Mouse (Mus musculus) forebrain, embryonic 15.5 days (tissue): ENCODE data around the gene P2rx3. TPM values are rescaled to one million over a fixed set of nuclear protein-coding genes. Genes with fewer than 3 reads are reported as not detected.
A peak's percentile ranks its signal among the peaks of the same experiment; 100 is the strongest.

Source experiments
- ATAC-seq: fragments of 200-750 bp; cut with Nextera tagmentation; replicated peaks from 2 replicates; pipeline ENCODE4 v1.8.0; 2017; ENCODE audit warnings: mild to moderate bottlenecking, moderate TSS enrichment, moderate library complexity
- H3K27ac ChIP-seq: fragments of 300-500 bp; sonication (generic); replicated peaks from 2 replicates; pipeline ENCODE4 v1.5.1; 2015; ENCODE audit warnings: mild to moderate bottlenecking, inconsistent platforms
- H3K27me3 ChIP-seq: fragments of 300-500 bp; sonication (generic); 2 replicates; pipeline ENCODE4 v1.6.1; 2015; ENCODE audit warnings: inconsistent platforms
- H3K36me3 ChIP-seq: fragments of 300-500 bp; sonication (generic); 2 replicates; pipeline ENCODE4 v1.6.1; 2015; ENCODE audit warnings: mild to moderate bottlenecking, inconsistent platforms
- H3K4me1 ChIP-seq: fragments of 300-500 bp; sonication (generic); 2 replicates; pipeline ENCODE4 v1.6.1; 2015; ENCODE audit warnings: inconsistent platforms
- H3K4me2 ChIP-seq: fragments of 300-500 bp; sonication (generic); replicated peaks from 2 replicates; pipeline ENCODE4 v1.6.1; 2015; ENCODE audit warnings: mild to moderate bottlenecking, inconsistent platforms
- H3K4me3 ChIP-seq: fragments of 300-500 bp; sonication (generic); 2 replicates; pipeline ENCODE4 v1.5.1; 2015; ENCODE audit warnings: mild to moderate bottlenecking, inconsistent platforms
- H3K9ac ChIP-seq: fragments of 300-500 bp; sonication (generic); replicated peaks from 2 replicates; pipeline ENCODE4 v1.6.1; 2015; ENCODE audit warnings: mild to moderate bottlenecking, inconsistent platforms
- H3K9me3 ChIP-seq: fragments of 300-500 bp; sonication (generic); 2 replicates; pipeline ENCODE4 v1.6.1; 2016; ENCODE audit warnings: inconsistent platforms
- whole genome bisulfite sequencing: fragments of 180-500 bp; shearing (Covaris S2); methylation state at CpG from one replicate; pipeline ENCODE4 v1.1.7; 2015; ENCODE audit warnings: mixed read lengths; 5-methylcytosine and 5-hydroxymethylcytosine counted together
- polyA plus RNA-seq: library from polyadenylated mRNA; unstranded; fragments of >200 nt; fragmentation: Nextera tagmentation; extraction: Ambion mirVana; gene quantifications from 2 replicates; pipeline ENCODE4 v1.2.1, GENCODE M21; 2015

P2rx3 gene
- polyA plus RNA-seq, 1 experiment from 2014 or later: 1.1 TPM

DNA sequence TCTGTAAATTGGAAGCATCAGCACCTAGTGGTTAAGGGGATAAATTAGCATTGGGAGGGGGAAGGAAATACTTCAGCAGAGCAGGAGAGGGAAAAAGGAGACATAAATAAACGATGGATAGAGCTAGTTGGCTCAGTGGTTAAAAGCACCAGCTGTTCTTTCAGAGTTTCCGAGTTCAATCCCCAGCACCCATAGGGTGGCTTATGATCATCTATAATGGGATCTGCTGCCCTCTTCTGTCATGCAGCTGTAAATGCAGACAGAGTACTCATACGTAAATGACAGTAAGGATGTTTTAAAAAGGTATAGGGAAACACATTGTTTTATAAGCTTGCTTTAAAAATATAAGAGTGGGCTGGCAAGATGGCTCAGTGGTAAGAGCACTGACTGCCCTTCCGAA lies 29.5 kb downstream of the P2rx3 start:
- H3K9me3 ChIP-seq: no peaks in the 10 kb centered on the region
- 22% methylated on average over 4 of the region's 4 CpGs for WGBS
- H3K4me2 ChIP-seq: no peak overlapping the region
- H3K36me3 ChIP-seq: no peaks in the 10 kb centered on the region
- ATAC-seq: peak; percentile 23; the same call in 1 of the 2 replicates
- no peak overlapping the region for H3K4me3 ChIP-seq
- no peak overlapping the region for H3K9ac ChIP-seq
- H3K27me3 ChIP-seq: no peaks in the 10 kb centered on the region
- no peaks in the 10 kb centered on the region for H3K4me1 ChIP-seq
- H3K27ac ChIP-seq: no peak overlapping the region

DNA sequence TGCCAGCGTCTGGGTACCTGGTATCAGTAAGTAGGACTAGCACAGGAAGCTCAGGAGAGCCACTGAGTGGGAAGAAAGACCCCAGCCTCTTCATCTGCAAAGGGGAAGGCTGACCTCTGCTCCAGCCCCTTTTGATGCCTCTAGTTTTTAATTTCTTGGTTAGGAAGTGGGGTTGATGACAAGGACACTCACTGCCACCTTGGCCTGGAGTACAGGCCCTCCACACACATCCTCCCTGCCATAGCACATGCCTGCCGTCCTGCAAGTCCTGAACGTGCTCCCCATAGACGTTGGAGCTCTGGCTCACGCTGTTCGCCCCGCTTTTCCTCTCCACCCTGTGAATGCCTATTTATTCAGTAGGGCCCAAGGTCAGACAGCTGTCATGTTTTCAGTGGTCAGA lies 30.7 kb downstream of the P2rx3 start:
- no peak for ATAC-seq
- no peaks in the 10 kb centered on the region for H3K9me3 ChIP-seq
- H3K4me1 ChIP-seq: no peaks in the 10 kb centered on the region
- no peak overlapping the region for H3K4me3 ChIP-seq
- H3K27ac ChIP-seq: no peak overlapping the region
- WGBS: 86% methylated on average over 7 of the region's 7 CpGs
- H3K27me3 ChIP-seq: no peaks in the 10 kb centered on the region
- no peaks in the 10 kb centered on the region for H3K36me3 ChIP-seq
- no peak overlapping the region for H3K4me2 ChIP-seq
- H3K9ac ChIP-seq: no peak overlapping the region

DNA sequence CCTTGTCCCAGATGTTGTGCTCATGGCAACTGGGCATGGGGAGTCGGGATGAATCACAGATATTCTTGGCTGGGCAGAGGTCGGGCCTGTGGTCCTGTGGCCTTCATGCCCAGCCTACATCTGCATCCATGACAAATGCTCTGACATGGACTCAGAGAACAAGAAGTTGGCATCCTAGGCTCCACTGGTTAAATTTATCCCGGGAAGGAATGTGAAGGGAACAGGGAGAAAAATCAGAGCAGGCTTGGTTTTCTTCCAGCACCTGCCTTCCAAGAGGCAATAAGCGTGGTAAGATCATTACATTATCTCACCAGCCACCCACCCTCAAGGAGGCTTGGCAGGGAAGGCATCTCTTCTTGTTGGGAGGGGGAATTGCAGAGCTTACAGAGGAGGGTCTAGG lies 32.9 kb downstream of the P2rx3 start:
- H3K4me3 ChIP-seq: no peak overlapping the region
- no peak overlapping the region for H3K27ac ChIP-seq
- no peaks in the 10 kb centered on the region for H3K27me3 ChIP-seq
- H3K36me3 ChIP-seq: no peaks in the 10 kb centered on the region
- WGBS: 75% methylated on average over 4 of the region's 4 CpGs
- no peaks in the 10 kb centered on the region for H3K9me3 ChIP-seq
- ATAC-seq: no peak
- no peak overlapping the region for H3K9ac ChIP-seq
- H3K4me1 ChIP-seq: no peaks in the 10 kb centered on the region
- H3K4me2 ChIP-seq: no peak overlapping the region

DNA sequence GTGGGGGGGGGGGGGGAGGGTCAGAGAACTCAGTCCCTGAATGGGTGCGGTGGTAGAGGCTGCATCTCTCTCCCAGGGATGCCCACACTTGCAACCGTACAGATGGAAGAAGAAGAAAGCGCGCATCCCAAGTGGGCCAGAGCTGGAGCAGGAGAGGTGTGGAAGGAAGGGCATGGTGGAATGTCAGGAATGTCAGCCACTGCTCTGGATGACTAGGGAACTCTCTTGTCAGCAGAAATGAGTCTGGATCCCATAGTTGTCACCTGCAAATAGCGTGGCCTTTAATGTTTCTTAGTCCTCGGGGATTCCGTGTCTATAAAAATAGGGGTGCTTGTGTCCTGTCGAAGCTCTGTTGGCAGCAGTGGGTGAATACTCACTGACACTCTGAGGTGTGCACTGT lies 34.7 kb downstream of the P2rx3 start:
- Histone ChIP-seq H3K36me3 (no peaks in the 10 kb centered on the region), H3K9me3 (no peaks in the 10 kb centered on the region), H3K4me1 (no peaks in the 10 kb centered on the region), H3K27me3 (no peaks in the 10 kb centered on the region), H3K9ac (no peak overlapping the region), H3K27ac (no peak overlapping the region), H3K4me2 (no peak overlapping the region), H3K4me3 (no peak overlapping the region)
- WGBS: 82% methylated on average over 8 of the region's 8 CpGs
- ATAC-seq: no peak

DNA sequence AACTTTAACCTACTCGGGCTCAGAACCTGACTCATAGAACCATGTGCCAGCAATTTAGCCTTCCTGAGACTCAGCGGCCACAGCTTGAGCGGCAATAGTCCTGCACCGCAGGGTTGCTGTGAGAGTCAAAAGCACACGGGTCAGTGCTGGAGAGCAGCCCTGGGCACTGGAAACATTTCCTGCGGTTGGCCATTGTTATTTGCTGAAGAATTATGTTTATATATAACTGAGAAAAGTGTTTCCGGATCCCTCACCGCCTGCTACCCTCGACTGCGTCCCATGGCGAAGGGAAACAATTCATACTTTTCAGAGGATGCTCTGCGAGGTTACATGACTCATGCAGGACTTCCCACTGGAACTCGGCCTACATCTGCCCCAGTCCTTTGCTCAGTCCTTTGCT lies 35.8 kb downstream of the P2rx3 start:
- Histone ChIP-seq H3K4me3 (no peak overlapping the region), H3K9me3 (no peaks in the 10 kb centered on the region), H3K4me2 (no peak overlapping the region), H3K27ac (no peak overlapping the region), H3K9ac (no peak overlapping the region), H3K36me3 (no peaks in the 10 kb centered on the region), H3K27me3 (no peaks in the 10 kb centered on the region), H3K4me1 (no peaks in the 10 kb centered on the region)
- WGBS: 78% methylated on average over 13 of the region's 13 CpGs
- no peak for ATAC-seq

DNA sequence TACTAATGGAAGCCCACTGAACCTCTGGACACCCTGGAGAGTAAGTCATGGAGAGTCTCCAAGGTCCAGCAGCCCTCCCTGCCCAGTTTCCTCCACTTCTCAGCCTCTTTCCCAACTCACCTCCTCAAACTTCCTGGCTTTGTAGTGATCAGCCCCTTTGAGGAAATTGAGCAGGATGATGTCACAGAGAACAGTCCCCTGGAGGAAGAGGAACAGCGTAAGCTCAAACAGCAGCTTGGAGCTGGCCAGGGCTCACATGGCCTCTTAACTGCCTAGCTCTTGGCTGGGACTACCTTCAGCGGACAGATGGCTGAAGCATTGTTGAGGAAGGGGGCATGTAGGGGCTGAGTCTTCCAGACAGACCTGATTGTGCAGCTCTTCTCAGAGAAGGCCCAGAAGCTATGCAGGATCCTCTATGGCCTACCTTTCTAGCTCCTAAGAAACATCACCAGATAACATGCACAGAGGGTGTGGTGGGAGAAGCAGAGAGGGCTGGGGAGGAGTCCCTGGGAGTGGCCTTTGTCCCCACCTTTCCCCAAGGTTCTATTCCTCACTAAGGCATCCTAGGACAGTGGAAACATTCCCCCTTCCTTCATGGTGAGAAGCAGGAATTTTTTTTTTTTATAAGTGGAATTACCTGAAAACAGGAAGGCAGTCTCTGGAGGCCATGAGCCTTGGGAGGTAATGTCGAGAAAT lies 37.6 kb downstream of the P2rx3 start:
- 90% methylated on average over 3 of the region's 3 CpGs for WGBS
- Histone ChIP-seq H3K36me3 (no peaks in the 10 kb centered on the region), H3K9me3 (no peaks in the 10 kb centered on the region), H3K4me3 (no peak overlapping the region), H3K27me3 (no peaks in the 10 kb centered on the region), H3K4me1 (no peaks in the 10 kb centered on the region), H3K27ac (no peak overlapping the region), H3K4me2 (no peak overlapping the region), H3K9ac (no peak overlapping the region)
- no peak for ATAC-seq

DNA sequence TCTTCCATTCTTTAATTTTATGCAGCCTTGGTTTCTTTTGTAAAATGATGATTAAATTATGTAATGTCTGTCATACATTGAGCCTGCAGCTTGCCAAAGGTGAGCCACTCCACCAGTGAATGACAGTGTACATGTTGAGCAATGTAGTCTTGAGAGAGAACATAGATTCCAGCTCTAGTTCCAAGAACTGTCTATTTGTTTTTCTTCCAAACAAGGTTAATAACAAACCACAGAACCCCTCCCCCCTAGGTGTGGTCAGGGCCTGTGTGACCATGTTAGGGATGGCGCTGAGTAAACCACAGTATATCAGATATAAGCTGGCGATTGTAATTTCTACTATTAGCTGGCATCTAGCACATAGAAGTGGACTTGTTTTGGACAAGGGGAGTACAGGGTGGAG lies 40.9 kb downstream of the P2rx3 start:
- no peak for ATAC-seq
- no peaks in the 10 kb centered on the region for H3K4me1 ChIP-seq
- no peak overlapping the region for H3K4me3 ChIP-seq
- no peak overlapping the region for H3K27ac ChIP-seq
- H3K36me3 ChIP-seq: no peaks in the 10 kb centered on the region
- H3K4me2 ChIP-seq: no peak overlapping the region
- WGBS: 93% methylated on average over 2 of the region's 2 CpGs
- no peaks in the 10 kb centered on the region for H3K27me3 ChIP-seq
- no peaks in the 10 kb centered on the region for H3K9me3 ChIP-seq
- H3K9ac ChIP-seq: no peak overlapping the region

DNA sequence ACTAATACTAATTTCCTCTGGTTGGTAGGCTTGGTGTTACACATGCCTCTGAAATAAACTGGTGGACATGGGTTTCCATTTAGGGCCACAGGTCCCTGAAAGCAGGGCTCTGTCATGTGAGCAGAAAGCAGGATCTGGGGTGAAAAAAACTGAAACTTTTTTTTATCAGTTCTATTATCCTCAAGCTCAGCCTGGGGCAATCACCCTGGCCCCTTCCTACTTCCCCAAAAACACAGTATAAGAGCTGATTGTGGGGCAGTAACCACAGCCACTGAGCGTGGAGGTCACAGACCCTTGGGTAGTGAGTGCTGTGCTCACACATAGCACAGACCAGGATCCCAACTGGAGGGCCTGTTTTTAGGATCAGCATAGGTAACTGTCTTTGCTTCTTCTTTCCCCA lies 49.3 kb downstream of the P2rx3 start, which contains the start of gene Prg3:
Gene Prg3, plus strand, starts transcription at position 286 of the 400 bp plus-strand sequence.
- Histone ChIP-seq H3K27me3 (no peaks in the 10 kb centered on the region), H3K9ac (no peak within 1 kb of the TSS), H3K27ac (no peak within 1 kb of the TSS), H3K4me1 (no peaks in the 10 kb centered on the region), H3K4me2 (no peak within 1 kb of the TSS), H3K9me3 (no peaks in the 10 kb centered on the region), H3K36me3 (no peaks in the 10 kb centered on the region), H3K4me3 (no peak within 1 kb of the TSS)
- WGBS: 76% methylated on average over 1 of the region's 1 CpGs
- no peak for ATAC-seq

DNA sequence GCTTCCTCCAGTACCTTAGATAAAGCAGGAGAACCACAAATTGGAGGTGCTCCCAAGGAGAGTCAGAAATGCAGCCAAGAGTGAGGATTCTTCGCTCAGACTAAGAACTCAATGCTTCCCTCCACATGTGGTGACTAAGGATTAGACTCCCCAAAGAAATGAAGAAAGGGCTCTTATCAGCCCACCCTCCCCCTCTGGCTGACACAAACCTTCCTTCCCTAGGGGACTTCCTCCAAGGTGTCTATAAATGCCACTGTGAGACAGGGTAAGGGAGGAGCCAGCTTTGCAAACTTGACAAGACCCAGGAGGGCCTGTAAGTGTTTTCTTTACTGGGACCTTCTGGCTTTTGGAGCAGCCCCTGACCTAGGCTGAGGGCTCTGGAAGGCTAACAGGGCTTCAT lies 57.1 kb downstream of the P2rx3 start, which contains the start of gene Prg2:
Gene Prg2, plus strand, starts transcription at position 274 of the 400 bp plus-strand sequence.
- no peak within 1 kb of the TSS for H3K4me3 ChIP-seq
- no peaks in the 10 kb centered on the region for H3K9me3 ChIP-seq
- no peaks in the 10 kb centered on the region for H3K27me3 ChIP-seq
- WGBS: 33% methylated on average over 1 of the region's 1 CpGs
- ATAC-seq: no peak
- H3K36me3 ChIP-seq: no peaks in the 10 kb centered on the region
- no peak within 1 kb of the TSS for H3K9ac ChIP-seq
- H3K4me1 ChIP-seq: no peaks in the 10 kb centered on the region
- no peak within 1 kb of the TSS for H3K4me2 ChIP-seq
- H3K27ac ChIP-seq: no peak within 1 kb of the TSS

DNA sequence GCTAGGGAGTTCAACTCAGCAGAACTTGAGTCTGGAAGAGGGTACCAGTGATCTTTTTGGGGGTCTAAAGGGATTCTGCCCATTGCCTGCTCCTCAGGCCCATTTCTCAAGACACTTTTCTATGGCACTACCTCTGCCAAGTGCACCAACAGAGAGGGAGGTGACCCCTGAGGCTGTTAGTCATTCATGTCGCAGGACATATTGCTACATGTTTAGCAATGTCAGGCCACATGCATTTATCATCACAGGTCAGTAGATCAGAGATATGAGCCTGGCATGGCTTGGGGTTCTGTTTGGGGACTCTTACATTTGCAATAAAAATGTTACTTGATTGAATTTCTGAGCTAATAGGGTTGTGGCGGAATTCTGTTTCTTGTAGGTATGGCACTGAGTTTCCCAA lies 61.7 kb downstream of the P2rx3 start:
- no peaks in the 10 kb centered on the region for H3K9me3 ChIP-seq
- no peak overlapping the region for H3K4me3 ChIP-seq
- H3K27ac ChIP-seq: no peak overlapping the region
- H3K27me3 ChIP-seq: no peaks in the 10 kb centered on the region
- H3K4me2 ChIP-seq: no peak overlapping the region
- no peak overlapping the region for H3K9ac ChIP-seq
- 95% methylated on average over 2 of the region's 2 CpGs for WGBS
- H3K4me1 ChIP-seq: no peaks in the 10 kb centered on the region
- no peak for ATAC-seq
- no peaks in the 10 kb centered on the region for H3K36me3 ChIP-seq

DNA sequence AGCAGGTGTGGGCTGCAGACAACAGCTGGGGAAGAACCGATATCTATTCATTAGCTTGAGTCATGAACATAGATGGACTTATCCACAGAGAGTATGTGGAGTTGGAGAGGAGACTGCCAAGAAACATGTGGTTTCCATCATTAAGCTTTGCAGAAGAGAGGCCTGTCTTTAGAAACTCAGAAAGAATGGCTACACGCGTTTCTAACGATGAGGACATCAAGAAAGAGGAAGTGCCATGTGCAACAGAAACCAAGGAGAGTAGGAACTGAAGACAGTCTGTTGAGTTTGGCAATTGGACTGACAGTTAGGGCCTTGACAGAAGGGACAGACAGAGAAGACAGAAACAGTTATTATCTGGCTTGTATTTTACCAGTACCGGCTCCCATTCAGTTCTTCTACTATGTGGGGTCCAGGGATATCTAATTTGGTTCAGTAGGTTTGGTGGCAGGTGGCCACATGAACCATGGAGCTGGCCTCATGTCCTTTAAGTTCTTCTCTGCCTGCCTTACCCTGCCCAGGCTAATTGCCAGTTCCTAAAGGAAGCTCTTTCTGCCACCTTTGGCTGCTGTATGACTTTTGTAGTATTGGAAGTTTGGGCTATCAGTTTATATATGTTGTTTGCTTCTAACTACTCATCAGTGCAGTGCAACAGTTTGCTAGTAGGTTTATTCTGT lies 69.8 kb downstream of the P2rx3 start:
- H3K27ac ChIP-seq: no peak overlapping the region
- no peaks in the 10 kb centered on the region for H3K27me3 ChIP-seq
- no peak for ATAC-seq
- 91% methylated on average over 5 of the region's 5 CpGs for WGBS
- H3K9me3 ChIP-seq: no peaks in the 10 kb centered on the region
- H3K9ac ChIP-seq: no peak overlapping the region
- H3K4me1 ChIP-seq: no peaks in the 10 kb centered on the region
- no peak overlapping the region for H3K4me2 ChIP-seq
- H3K36me3 ChIP-seq: no peaks in the 10 kb centered on the region
- no peak overlapping the region for H3K4me3 ChIP-seq

DNA sequence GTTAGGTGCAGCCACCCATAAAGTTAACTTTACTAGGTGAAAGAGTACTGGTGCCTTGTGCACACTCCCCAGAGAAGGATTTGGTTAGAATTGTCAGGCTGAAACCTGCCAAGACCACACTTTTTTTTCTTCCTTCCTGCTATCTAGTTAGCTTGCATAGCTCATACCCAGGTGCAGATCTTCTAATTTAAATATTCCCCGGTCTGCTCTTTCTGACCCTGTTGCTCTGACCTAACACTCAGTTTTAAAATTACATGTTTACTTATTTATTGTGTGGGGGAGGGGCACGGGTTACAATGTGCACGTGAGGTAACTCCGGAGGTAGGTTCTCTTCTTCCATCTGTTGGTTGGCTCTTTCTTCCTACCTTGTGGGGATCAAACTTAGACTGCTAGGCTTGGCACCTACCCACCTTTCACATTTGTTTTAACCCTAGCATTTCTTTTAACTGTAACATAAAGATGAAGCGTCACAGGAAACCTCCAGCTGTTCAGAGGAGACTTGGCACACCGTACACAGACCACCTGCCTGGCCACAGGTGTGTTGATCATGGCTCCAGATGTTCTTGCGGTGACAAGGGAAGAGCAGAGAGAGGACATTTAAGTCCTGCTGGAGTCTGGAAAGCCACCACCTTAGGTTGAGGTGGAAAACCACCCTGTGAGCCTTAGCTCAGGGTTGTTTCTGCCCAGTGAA lies 73.0 kb downstream of the P2rx3 start:
- H3K9ac ChIP-seq: no peak overlapping the region
- H3K4me3 ChIP-seq: no peak overlapping the region
- H3K4me2 ChIP-seq: no peak overlapping the region
- H3K36me3 ChIP-seq: no peaks in the 10 kb centered on the region
- WGBS: 91% methylated on average over 7 of the region's 7 CpGs
- H3K9me3 ChIP-seq: no peaks in the 10 kb centered on the region
- H3K27ac ChIP-seq: no peak overlapping the region
- no peaks in the 10 kb centered on the region for H3K27me3 ChIP-seq
- H3K4me1 ChIP-seq: no peaks in the 10 kb centered on the region
- ATAC-seq: no peak
